Mouse (Mus musculus) brain, embryonic 14.5 days (tissue): ENCODE results near the gene Duoxa1.

ENCODE experiments used
- CTCF ChIP-seq: fragments of 200-500 bp; IDR thresholded peaks from 2 replicates; pipeline ENCODE4 v1.5.1; 2012; ENCODE audit warnings: inconsistent platforms, mild to moderate bottlenecking, moderate library complexity, borderline replicate concordance; ENCODE audit not compliant: insufficient read depth, insufficient read length; ENCODE audit errors: extremely low read depth
- POLR2A ChIP-seq: fragments of 200-500 bp; IDR thresholded peaks from 2 replicates; pipeline ENCODE4 v1.6.1; 2012; ENCODE audit warnings: mild to moderate bottlenecking, inconsistent platforms, borderline replicate concordance; ENCODE audit not compliant: poor library complexity, insufficient read depth, insufficient read length, severe bottlenecking; ENCODE audit errors: extremely low read depth

DNA sequence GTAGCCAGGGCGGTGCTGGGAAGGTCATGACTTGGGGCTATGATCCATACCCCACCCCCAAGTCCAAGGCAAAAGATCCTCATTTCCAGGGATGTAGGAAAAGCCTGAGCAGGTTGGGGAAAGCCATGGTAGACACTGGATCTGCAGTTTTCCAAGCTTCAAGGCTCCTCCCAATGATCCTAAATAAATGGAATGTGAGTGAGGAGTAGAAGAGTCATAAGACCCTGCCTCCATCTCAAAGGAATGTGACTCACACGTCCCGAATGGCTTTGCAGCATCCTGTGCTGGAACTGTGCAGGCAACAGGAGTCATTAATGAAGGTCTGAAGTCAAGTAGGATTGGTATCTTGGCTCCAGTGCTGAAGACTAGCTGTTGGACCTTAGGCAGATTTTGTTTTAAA is 14.5 kb upstream of the Duoxa1 start:
- TF ChIP-seq POLR2A (no peak), CTCF (no peak)
